Mouse (Mus musculus): Measurements from ENCODE around the gene Smarca5. TPM values are rescaled to one million over a fixed set of nuclear protein-coding genes. Genes with fewer than 3 reads are reported as not detected.
"Not testable (repeated sequence)": the region's sequence is repeated elsewhere in the genome, so short reads cannot be mapped to it uniquely, and the experiment has no call there.

The Smarca5 gene
- 54.4 and 74.8 TPM in 2 replicates for total RNA-seq (2012; rRNA removed)
- 109 and 133 TPM in 2 replicates for total RNA-seq (2014; rRNA removed)
- 77.1 and 96.6 TPM in 2 replicates for polyA plus RNA-seq (2012; ENCODE audit: insufficient read length, low read depth)

GRCm38 (mm10) chr8:80739155-80739924, at the start of gene Smarca5:
Gene Smarca5 (minus strand): TSS chr8:80739497.
- H3K36me3 ChIP-seq (replicated peaks in 1 of 2; ENCODE audit: control insufficient read depth in 1 of 2, insufficient read depth in 1 of 2, low read length in 1 of 2) = peaks cover 9 to 13% of the 10 kb centered on the region in 2 experiments
- TF ChIP-seq NRF1 (IDR thresholded peaks at IDR 0.05; ENCODE audit: low read depth, low read length) (peak; percentile 78), TCF12 (IDR thresholded peaks at IDR 0.05; ENCODE audit: low read depth, low read length) (peak; percentile 47), UBTF (IDR thresholded peaks at IDR 0.05; ENCODE audit: low read depth, low read length) (peak; percentile 49; the same call in 1 of the 2 replicates), NELFE (IDR thresholded peaks at IDR 0.05; ENCODE audit: low read depth, low read length) (peak; percentile 54), CHD2 (IDR thresholded peaks at IDR 0.05; ENCODE audit: low read length) (peak; percentile 90), IRF4 (IDR thresholded peaks at IDR 0.05; ENCODE audit: low read depth, low read length) (peak; percentile 19; the same call in 1 of the 2 replicates), MAX (IDR thresholded peaks at IDR 0.05; ENCODE audit: low read length) (0 out of 2 replicates have a peak, but pooled peaks have one; percentile 53), ELF1 (IDR thresholded peaks at IDR 0.05; ENCODE audit: low read depth, low read length) (peak; percentile 27; the same call in 1 of the 2 replicates), ETS1 (conservative IDR thresholded peaks at IDR 0.05; ENCODE audit: low read depth, low read length) (0 out of 2 replicates have a peak, but pooled peaks have one; percentile 36), KAT2A (IDR thresholded peaks at IDR 0.05; ENCODE audit: insufficient replicate concordance, low read length) (0 out of 2 replicates have a peak, but pooled peaks have one; percentile 34), GABPA (IDR thresholded peaks at IDR 0.05; ENCODE audit: insufficient replicate concordance, low read depth, low read length) (0 out of 2 replicates have a peak, but pooled peaks have one; percentile 6), TBP (conservative IDR thresholded peaks at IDR 0.05; ENCODE audit: low read depth, low read length) (0 out of 2 replicates have a peak, but pooled peaks have one; percentile 42), POLR2A (IDR thresholded peaks at IDR 0.05; ENCODE audit: low read depth, low read length) (peak; percentile 74), BHLHE40 (IDR thresholded peaks at IDR 0.05; ENCODE audit: low read depth, low read length) (peak; percentile 31; the same call in 1 of the 2 replicates)
- peaks cover 7 to 18% of the 10 kb centered on the region in 2 experiments; a peak in 3 of 4 replicates for H3K4me1 ChIP-seq (ENCODE audit: control insufficient read depth in 1 of 2, insufficient read depth in 2 of 2)
- peak within 1 kb of the TSS; percentile 90 for H3K27ac ChIP-seq (ENCODE audit: insufficient read depth, low read depth)
- peak; percentile 86 for DNase-seq (ENCODE audit: extremely low read depth)
- peak within 1 kb of the TSS; percentile 79 to 95 (median 87) for H3K4me3 ChIP-seq (replicated peaks in 1 of 3; ENCODE audit: low read depth in 2 of 3, low read length in 2 of 3, poor library complexity in 1 of 3)
- in situ Hi-C loops (cut with MboI; ENCODE audit: low pct_ligation_motif_present, low pct_unique_long_range_greater_than_20kb, low sequenced_read_pairs); dilution Hi-C loops (cut with MboI; ENCODE audit: extremely low pct_ligation_motif_present, extremely low pct_unique_long_range_greater_than_20kb, low sequenced_read_pairs); H3K9me3 ChIP-seq (replicated peaks; ENCODE audit: low read length); H3K27me3 ChIP-seq (replicated peaks): not testable (repeated sequence)
- H3K79me2 ChIP-seq (replicated peaks; ENCODE audit: control insufficient read depth, extremely low read depth, insufficient read depth, poor library complexity, severe bottlenecking) = peaks cover 31% of the 10 kb centered on the region
- H3K9ac ChIP-seq (ENCODE audit: insufficient read depth, low read depth) = peak within 1 kb of the TSS; percentile 88
- H3K4me2 ChIP-seq (ENCODE audit: insufficient read depth, low read depth, poor library complexity, severe bottlenecking) = peak within 1 kb of the TSS; percentile 82; the same call in 1 of the 2 replicates

DNA sequence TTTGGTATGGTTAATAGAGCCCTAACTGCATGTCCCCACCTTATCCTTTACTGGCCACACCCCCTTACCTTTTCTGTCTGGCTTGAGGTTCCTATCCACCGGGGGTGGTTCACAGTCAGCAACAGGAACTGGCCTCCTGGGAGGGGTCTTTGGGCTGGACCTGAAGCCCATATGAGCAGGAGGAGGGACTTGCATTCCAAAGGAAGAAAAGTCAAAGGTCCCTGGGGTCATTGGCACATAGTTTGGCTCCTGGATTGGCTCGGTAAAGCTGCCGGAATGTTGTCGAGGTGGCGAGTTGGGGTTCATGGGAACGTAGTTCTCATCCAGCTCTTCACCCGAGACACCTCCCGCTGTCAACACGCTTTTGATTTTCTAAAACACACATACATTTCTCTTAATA, 45.3 kb upstream of the Smarca5 start:
- Histone ChIP-seq H3K27me3 (replicated peaks) (no peaks in the 10 kb centered on the region), H3K79me2 (replicated peaks; ENCODE audit: control insufficient read depth, extremely low read depth, insufficient read depth, poor library complexity, severe bottlenecking) (no peaks in the 10 kb centered on the region), H3K4me2 (ENCODE audit: insufficient read depth, low read depth, poor library complexity, severe bottlenecking) (peak overlapping the region; percentile 37; the same call in 1 of the 2 replicates), H3K27ac (ENCODE audit: insufficient read depth, low read depth) (no peak overlapping the region), H3K9me3 (replicated peaks; ENCODE audit: low read length) (no peaks in the 10 kb centered on the region), H3K9ac (ENCODE audit: insufficient read depth, low read depth) (no peak overlapping the region), H3K4me3 (replicated peaks in 1 of 3; ENCODE audit: low read depth in 2 of 3, low read length in 2 of 3, poor library complexity in 1 of 3) (no peak overlapping the region), H3K36me3 (replicated peaks in 1 of 2; ENCODE audit: control insufficient read depth in 1 of 2, insufficient read depth in 1 of 2, low read length in 1 of 2) (no peaks in the 10 kb centered on the region), H3K4me1 (ENCODE audit: control insufficient read depth in 1 of 2, insufficient read depth in 2 of 2) (no peaks in the 10 kb centered on the region)
- dilution Hi-C loops (cut with MboI; ENCODE audit: extremely low pct_ligation_motif_present, extremely low pct_unique_long_range_greater_than_20kb, low sequenced_read_pairs) (no loop called here), in situ Hi-C loops (cut with MboI; ENCODE audit: low pct_ligation_motif_present, low pct_unique_long_range_greater_than_20kb, low sequenced_read_pairs) (loop anchor here (25.0 kb wide), 1 partner anchor 203 kb away; no protein-coding TSS in a partner anchor)
- DNase-seq (ENCODE audit: extremely low read depth) = no peak
- TF ChIP-seq ETS1 (conservative IDR thresholded peaks at IDR 0.05; ENCODE audit: low read depth, low read length) (no peak), USF1 (IDR thresholded peaks at IDR 0.05; ENCODE audit: low read depth, low read length) (no peak), MYC (IDR thresholded peaks at IDR 0.05; ENCODE audit: low read depth, low read length) (no peak), CHD2 (IDR thresholded peaks at IDR 0.05; ENCODE audit: low read length) (no peak), MAX (IDR thresholded peaks at IDR 0.05; ENCODE audit: low read length) (no peak), EP300 (IDR thresholded peaks at IDR 0.05; ENCODE audit: low read length) (no peak), MAZ (IDR thresholded peaks at IDR 0.05; ENCODE audit: low read depth, low read length) (no peak)

Measured in CH12.LX (cell line).